Mouse (Mus musculus): Measurements from ENCODE around the gene Paxbp1. TPM values are rescaled to one million over a fixed set of nuclear protein-coding genes. Genes with fewer than 3 reads are reported as not detected.

Gene Paxbp1
- polyA plus RNA-seq, 1 experiment from 2014 or later: 51.4 TPM

GRCm38 (mm10) chr16:91029161-91029743 lies 15.1 kb downstream of the Paxbp1 start:
- Histone ChIP-seq H3K4me1 (ENCODE audit: insufficient read depth, low read length) (no peaks in the 10 kb centered on the region), H3K4me3 (ENCODE audit: low read length) (no peak overlapping the region), H3K36me3 (ENCODE audit: insufficient read depth, low read length) (peaks cover 74% of the 10 kb centered on the region), H3K9me3 (ENCODE audit: low read length) (0 out of 2 replicates have a peak, but pooled peaks cover 2% of the 10 kb centered on the region), H3K9ac (replicated peaks; ENCODE audit: low read length) (no peak overlapping the region), H3K27me3 (ENCODE audit: insufficient read depth, low read length) (no peaks in the 10 kb centered on the region), H3K27ac (ENCODE audit: low read length) (no peak overlapping the region), H3K4me2 (replicated peaks; ENCODE audit: low read depth, low read length) (no peak overlapping the region)
- no peak for ATAC-seq (ENCODE audit: low FRiP score, low TSS enrichment)
- 91% methylated on average over 8 of the region's 8 CpGs for WGBS

GRCm38 (mm10) chr16:91026290-91026689 lies 18.1 kb downstream of the Paxbp1 start:
- ATAC-seq (ENCODE audit: low FRiP score, low TSS enrichment): no peak
- Histone ChIP-seq H3K4me1 (ENCODE audit: insufficient read depth, low read length) (no peaks in the 10 kb centered on the region), H3K36me3 (ENCODE audit: insufficient read depth, low read length) (peaks cover 77% of the 10 kb centered on the region), H3K9me3 (ENCODE audit: low read length) (peaks cover 5% of the 10 kb centered on the region; the same call in 1 of the 2 replicates), H3K27ac (ENCODE audit: low read length) (no peak overlapping the region), H3K9ac (replicated peaks; ENCODE audit: low read length) (no peak overlapping the region), H3K4me3 (ENCODE audit: low read length) (no peak overlapping the region), H3K27me3 (ENCODE audit: insufficient read depth, low read length) (no peaks in the 10 kb centered on the region), H3K4me2 (replicated peaks; ENCODE audit: low read depth, low read length) (no peak overlapping the region)
- WGBS: 90% methylated on average over 4 of the region's 4 CpGs

- H3K9me3 ChIP-seq (ENCODE audit: low read length): peaks cover 5% of the 10 kb centered on the region; the same call in 1 of the 2 replicates
- H3K27ac ChIP-seq (ENCODE audit: low read length): no peak overlapping the region
- no peaks in the 10 kb centered on the region for H3K27me3 ChIP-seq (ENCODE audit: insufficient read depth, low read length)
- H3K4me3 ChIP-seq (ENCODE audit: low read length): no peak overlapping the region
- H3K36me3 ChIP-seq (ENCODE audit: insufficient read depth, low read length): peaks cover 87% of the 10 kb centered on the region
- H3K4me1 ChIP-seq (ENCODE audit: insufficient read depth, low read length): no peaks in the 10 kb centered on the region
- H3K4me2 ChIP-seq (replicated peaks; ENCODE audit: low read depth, low read length): no peak overlapping the region
- ATAC-seq (ENCODE audit: low FRiP score, low TSS enrichment): no peak
- 87% methylated on average over 1 of the region's 1 CpGs for WGBS
- no peak overlapping the region for H3K9ac ChIP-seq (replicated peaks; ENCODE audit: low read length)
Measured at GRCm38 (mm10) chr16:91023384-91023783, 21.0 kb downstream of the Paxbp1 start.

- no peak overlapping the region for H3K4me2 ChIP-seq (replicated peaks; ENCODE audit: low read depth, low read length)
- peaks cover 85% of the 10 kb centered on the region for H3K36me3 ChIP-seq (ENCODE audit: insufficient read depth, low read length)
- H3K9ac ChIP-seq (replicated peaks; ENCODE audit: low read length): no peak overlapping the region
- peaks cover 5% of the 10 kb centered on the region; the same call in 1 of the 2 replicates for H3K9me3 ChIP-seq (ENCODE audit: low read length)
- H3K27ac ChIP-seq (ENCODE audit: low read length): no peak overlapping the region
- no peaks in the 10 kb centered on the region for H3K4me1 ChIP-seq (ENCODE audit: insufficient read depth, low read length)
- H3K4me3 ChIP-seq (ENCODE audit: low read length): no peak overlapping the region
- 92% methylated on average over 10 of the region's 10 CpGs for WGBS
- H3K27me3 ChIP-seq (ENCODE audit: insufficient read depth, low read length): no peaks in the 10 kb centered on the region
- no peak for ATAC-seq (ENCODE audit: low FRiP score, low TSS enrichment)
Measured at GRCm38 (mm10) chr16:91020842-91021483, 23.4 kb downstream of the Paxbp1 start.

GRCm38 (mm10) chr16:91019476-91019875 lies 24.9 kb downstream of the Paxbp1 start:
- Histone ChIP-seq H3K4me2 (replicated peaks; ENCODE audit: low read depth, low read length) (no peak overlapping the region), H3K27me3 (ENCODE audit: insufficient read depth, low read length) (no peaks in the 10 kb centered on the region), H3K36me3 (ENCODE audit: insufficient read depth, low read length) (peaks cover 78% of the 10 kb centered on the region), H3K9ac (replicated peaks; ENCODE audit: low read length) (no peak overlapping the region), H3K27ac (ENCODE audit: low read length) (no peak overlapping the region), H3K4me1 (ENCODE audit: insufficient read depth, low read length) (no peaks in the 10 kb centered on the region), H3K4me3 (ENCODE audit: low read length) (no peak overlapping the region), H3K9me3 (ENCODE audit: low read length) (peaks cover 5% of the 10 kb centered on the region; the same call in 1 of the 2 replicates)
- WGBS: 95% methylated on average over 4 of the region's 4 CpGs
- ATAC-seq (ENCODE audit: low FRiP score, low TSS enrichment): no peak

- 84% methylated on average over 4 of the region's 4 CpGs for WGBS
- H3K27me3 ChIP-seq (ENCODE audit: insufficient read depth, low read length): no peaks in the 10 kb centered on the region
- no peak overlapping the region for H3K9ac ChIP-seq (replicated peaks; ENCODE audit: low read length)
- peaks cover 54% of the 10 kb centered on the region for H3K36me3 ChIP-seq (ENCODE audit: insufficient read depth, low read length)
- H3K27ac ChIP-seq (ENCODE audit: low read length): no peak overlapping the region
- H3K4me1 ChIP-seq (ENCODE audit: insufficient read depth, low read length): peaks cover 7% of the 10 kb centered on the region
- no peak overlapping the region for H3K4me2 ChIP-seq (replicated peaks; ENCODE audit: low read depth, low read length)
- no peak for ATAC-seq (ENCODE audit: low FRiP score, low TSS enrichment)
- no peak overlapping the region for H3K4me3 ChIP-seq (ENCODE audit: low read length)
- no peaks in the 10 kb centered on the region for H3K9me3 ChIP-seq (ENCODE audit: low read length)
Measured at GRCm38 (mm10) chr16:91015761-91016160, 28.6 kb downstream of the Paxbp1 start.

GRCm38 (mm10) chr16:91011847-91012246 lies 32.5 kb downstream of the Paxbp1 start:
- H3K36me3 ChIP-seq (ENCODE audit: insufficient read depth, low read length): peaks cover 19% of the 10 kb centered on the region; the same call in 1 of the 2 replicates
- WGBS: 24% methylated on average over 3 of the region's 3 CpGs
- peak overlapping the region; percentile 93 for H3K27ac ChIP-seq (ENCODE audit: low read length)
- peaks cover 17% of the 10 kb centered on the region for H3K4me1 ChIP-seq (ENCODE audit: insufficient read depth, low read length)
- H3K4me2 ChIP-seq (replicated peaks; ENCODE audit: low read depth, low read length): peak overlapping the region; percentile 78
- no peaks in the 10 kb centered on the region for H3K27me3 ChIP-seq (ENCODE audit: insufficient read depth, low read length)
- no peak for ATAC-seq (ENCODE audit: low FRiP score, low TSS enrichment)
- peak overlapping the region; percentile 76 for H3K4me3 ChIP-seq (ENCODE audit: low read length)
- H3K9ac ChIP-seq (replicated peaks; ENCODE audit: low read length): peak overlapping the region; percentile 87
- H3K9me3 ChIP-seq (ENCODE audit: low read length): no peaks in the 10 kb centered on the region

- H3K27me3 ChIP-seq (ENCODE audit: insufficient read depth, low read length): no peaks in the 10 kb centered on the region
- no peaks in the 10 kb centered on the region for H3K9me3 ChIP-seq (ENCODE audit: low read length)
- 0% methylated on average over 59 of the region's 66 CpGs for WGBS
- H3K9ac ChIP-seq (replicated peaks; ENCODE audit: low read length): peak within 1 kb of the TSS; percentile 87
- peak; percentile 97 for ATAC-seq (ENCODE audit: low FRiP score, low TSS enrichment)
- peaks cover 16% of the 10 kb centered on the region; the same call in 1 of the 2 replicates for H3K36me3 ChIP-seq (ENCODE audit: insufficient read depth, low read length)
- peak within 1 kb of the TSS; percentile 76 for H3K4me3 ChIP-seq (ENCODE audit: low read length)
- H3K4me2 ChIP-seq (replicated peaks; ENCODE audit: low read depth, low read length): peak within 1 kb of the TSS; percentile 78
- peaks cover 17% of the 10 kb centered on the region for H3K4me1 ChIP-seq (ENCODE audit: insufficient read depth, low read length)
- peak within 1 kb of the TSS; percentile 93 for H3K27ac ChIP-seq (ENCODE audit: low read length)
Measured at GRCm38 (mm10) chr16:91011021-91011683, 33.2 kb downstream of the Paxbp1 start, which contains the start of gene Synj1. TSS of gene Synj1 (minus strand) at chr16:91011308.

- no peak; the same call in none of the 2 replicates for ATAC-seq (ENCODE audit: low FRiP score, low TSS enrichment)
- H3K27me3 ChIP-seq (ENCODE audit: insufficient read depth, low read length): no peaks in the 10 kb centered on the region
- under 1% methylated on average over 41 of the region's 42 CpGs for WGBS
Measured at GRCm38 (mm10) chr16:91010581-91011020, 33.7 kb downstream of the Paxbp1 start.

More at GRCm38 (mm10) chr16:91010581-91011020, 33.7 kb downstream of the Paxbp1 start:
- Histone ChIP-seq H3K9me3 (ENCODE audit: low read length) (no peaks in the 10 kb centered on the region), H3K27ac (ENCODE audit: low read length) (peak overlapping the region; percentile 82), H3K4me1 (ENCODE audit: insufficient read depth, low read length) (peaks cover 17% of the 10 kb centered on the region), H3K36me3 (ENCODE audit: insufficient read depth, low read length) (peaks cover 11% of the 10 kb centered on the region; the same call in 1 of the 2 replicates), H3K4me3 (ENCODE audit: low read length) (peak overlapping the region; percentile 76), H3K4me2 (replicated peaks; ENCODE audit: low read depth, low read length) (peak overlapping the region; percentile 78), H3K9ac (replicated peaks; ENCODE audit: low read length) (peak overlapping the region; percentile 87)

Measured in kidney, embryonic 16.5 days (tissue).